Mouse (Mus musculus) left cerebral cortex, adult 9 months (tissue): ENCODE results near the gene Uqcc1.
"Not testable (repeated sequence)": the region's sequence is repeated elsewhere in the genome, so short reads cannot be mapped to it uniquely, and the experiment has no call there.

Experiments used
- DNase-seq, 2 experiments: peaks; one replicate each; pipeline ENCODE4 v3.0.0; 2022; ENCODE audit warnings: low spot score in 2 of 2

Gene Uqcc1

DNA sequence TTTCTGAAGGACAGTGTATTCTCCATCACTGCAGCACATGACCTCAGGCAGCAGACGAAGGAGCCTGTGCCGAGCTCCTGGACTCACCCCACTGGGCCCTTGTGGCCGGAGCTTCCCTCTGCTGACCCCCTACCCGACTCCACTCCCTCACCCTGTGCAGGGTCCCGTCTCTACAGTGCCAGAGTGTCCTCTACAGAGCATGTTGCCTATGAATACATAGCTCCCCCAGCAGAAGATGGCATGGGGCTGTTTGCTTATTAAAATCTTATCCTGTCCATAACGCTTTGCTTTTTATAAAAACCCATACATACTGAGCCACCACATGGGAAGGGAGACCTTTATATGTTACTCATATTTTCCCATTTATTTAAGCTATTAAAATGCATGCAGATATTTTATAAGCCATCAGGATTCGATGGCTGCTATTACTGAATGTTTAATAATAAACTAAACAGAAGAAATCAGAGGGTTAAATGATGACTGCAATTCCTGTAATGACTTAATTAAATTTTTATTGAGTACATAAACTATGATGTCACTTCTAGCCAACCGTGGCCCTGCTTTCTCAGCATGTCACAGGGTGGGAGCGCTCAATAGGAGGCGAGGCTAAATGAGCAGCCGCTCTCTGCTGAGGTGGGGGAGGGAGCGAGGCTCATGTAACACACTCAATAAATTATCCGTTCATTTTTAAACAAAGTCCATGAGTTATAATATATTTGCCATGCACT is 67.4 kb downstream of the Uqcc1 start:
- DNase-seq = peak in 1 of 2 experiments; percentile 8

DNA sequence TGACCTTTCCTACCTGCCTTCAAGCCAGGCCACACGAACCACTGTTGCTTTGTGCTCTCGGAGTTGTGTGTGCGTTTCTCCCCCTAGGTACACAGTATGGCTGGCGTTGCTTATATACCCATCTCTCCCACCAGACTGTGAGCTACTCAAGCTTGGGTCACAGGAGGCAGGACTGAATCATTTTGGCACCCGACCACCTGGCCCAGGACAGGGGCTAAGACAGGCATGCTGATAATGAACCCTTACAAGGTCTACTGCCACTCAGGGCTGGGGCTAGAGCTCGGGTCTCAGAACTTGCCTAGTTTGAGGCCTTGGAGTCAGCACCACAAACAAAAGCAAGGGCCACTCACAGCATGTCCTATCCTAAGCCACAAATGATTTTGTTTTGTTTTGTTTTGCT is 68.5 kb downstream of the Uqcc1 start:
- no peak for DNase-seq

DNA sequence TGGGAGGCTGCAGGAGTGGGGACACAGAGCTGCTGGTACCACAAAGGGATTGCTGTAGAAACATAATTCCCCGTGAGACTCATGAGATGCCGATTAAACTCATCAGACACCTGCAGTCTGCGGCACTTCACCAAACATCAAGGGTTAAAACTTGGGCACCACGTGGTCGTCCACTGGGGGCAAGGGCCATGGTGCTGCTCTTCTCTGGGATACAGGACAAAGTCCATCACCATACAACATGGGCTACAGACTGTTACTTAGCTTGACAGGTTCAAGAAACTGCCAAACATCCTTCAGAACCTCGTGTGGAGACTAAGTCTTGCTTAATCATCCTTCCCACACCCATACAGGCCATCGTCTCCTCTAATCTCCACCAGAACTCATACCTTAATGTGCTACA is 70.0 kb downstream of the Uqcc1 start:
- DNase-seq = no peak

DNA sequence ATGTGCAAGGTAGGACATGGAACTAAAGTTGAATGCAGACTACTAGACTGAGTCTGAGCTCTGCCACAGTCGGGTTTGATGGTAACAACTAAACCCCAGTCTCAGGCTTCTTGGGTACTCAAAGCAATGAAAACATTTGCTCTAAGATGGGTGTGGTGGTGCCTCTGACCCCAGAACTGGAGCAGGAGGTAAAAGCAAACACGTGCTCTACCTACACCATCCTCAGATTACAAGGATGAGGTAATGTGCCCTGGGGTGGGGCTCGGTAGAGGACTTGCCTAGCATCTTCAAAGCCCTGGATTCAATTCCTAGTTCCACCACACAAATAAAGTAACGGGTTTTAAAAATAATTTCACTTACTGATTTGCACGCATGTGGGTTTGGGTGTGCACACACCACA is 77.6 kb downstream of the Uqcc1 start:
- DNase-seq = no peak

DNA sequence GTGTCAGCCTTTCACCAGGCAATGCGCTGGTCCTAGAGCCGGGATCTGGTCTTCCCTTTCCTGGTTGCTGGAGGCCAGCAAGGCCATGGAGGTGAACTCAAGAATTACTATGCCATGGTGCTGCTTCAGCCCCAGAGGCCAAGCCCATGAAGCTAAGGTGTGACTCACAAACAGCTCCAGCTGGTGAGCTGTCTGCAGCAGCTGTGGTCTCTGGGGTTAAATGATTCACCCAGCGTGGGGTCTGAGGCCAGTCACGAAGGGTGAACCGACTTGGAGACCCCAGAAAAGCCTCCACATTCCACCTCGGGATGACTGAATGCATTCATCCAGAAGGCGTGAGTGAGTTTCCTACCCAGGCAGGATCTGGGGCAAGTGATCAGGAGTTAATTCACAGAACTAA is 80.0 kb downstream of the Uqcc1 start:
- DNase-seq = no peak

DNA sequence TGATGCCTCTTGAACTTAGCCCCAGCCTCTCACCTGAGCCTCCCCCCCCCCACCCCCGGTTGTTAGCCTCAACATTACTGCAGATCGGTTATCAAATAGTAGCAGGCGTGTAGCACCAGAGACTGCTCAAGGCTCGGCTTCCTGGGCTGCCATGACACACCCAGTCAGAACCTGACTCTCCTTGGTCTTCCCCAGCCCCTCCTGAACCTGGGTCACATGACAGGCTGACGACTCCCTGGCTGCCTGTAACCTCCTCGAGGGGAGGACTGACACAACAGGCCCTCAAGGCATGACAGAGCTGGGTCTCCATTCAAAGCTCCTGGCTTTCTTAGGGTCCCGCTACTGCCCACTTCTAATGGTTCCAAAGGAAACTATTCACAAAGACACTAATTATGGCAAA is 80.6 kb downstream of the Uqcc1 start:
- DNase-seq = no peak

DNA sequence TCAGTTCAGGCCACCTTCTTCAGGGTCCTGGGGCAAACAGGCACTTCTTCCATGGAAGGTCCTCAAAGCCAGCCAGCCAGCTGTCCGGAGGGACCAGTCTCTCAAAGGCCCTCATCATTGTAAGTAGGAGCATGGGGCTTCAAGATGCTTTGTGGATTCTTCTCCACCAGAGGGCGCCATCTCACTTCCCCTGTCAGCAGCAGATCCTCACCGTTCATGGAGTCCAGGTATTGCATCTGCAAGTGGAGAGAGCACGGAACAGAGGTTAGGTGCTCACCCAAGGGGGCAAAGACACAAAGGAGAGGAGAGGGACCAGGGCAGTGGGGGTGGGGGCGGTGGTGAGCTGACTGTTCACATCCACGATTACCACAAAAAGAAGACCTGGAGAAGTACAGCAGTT is 81.8 kb downstream of the Uqcc1 start:
- peak in 1 of 2 experiments; percentile 88 for DNase-seq

DNA sequence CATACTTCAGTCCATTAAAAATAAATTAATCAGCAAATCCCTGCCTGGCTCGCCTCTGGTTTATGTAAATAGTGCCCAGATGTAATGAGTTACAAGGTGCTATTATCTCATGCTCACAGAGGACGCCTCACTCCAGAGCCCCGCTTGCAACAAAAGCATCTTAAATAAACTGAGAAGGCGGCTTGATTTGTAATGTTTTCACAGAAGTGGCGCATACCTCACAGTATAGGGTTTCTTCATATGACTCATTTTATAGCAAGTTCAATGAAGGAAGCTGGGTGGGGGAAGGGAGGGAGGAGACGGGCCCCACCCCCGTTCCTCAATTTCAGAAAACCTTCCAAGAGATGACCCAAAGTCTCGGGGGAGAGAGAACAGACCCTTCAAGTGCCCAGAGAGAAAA is 83.2 kb downstream of the Uqcc1 start:
- DNase-seq = no peak

DNA sequence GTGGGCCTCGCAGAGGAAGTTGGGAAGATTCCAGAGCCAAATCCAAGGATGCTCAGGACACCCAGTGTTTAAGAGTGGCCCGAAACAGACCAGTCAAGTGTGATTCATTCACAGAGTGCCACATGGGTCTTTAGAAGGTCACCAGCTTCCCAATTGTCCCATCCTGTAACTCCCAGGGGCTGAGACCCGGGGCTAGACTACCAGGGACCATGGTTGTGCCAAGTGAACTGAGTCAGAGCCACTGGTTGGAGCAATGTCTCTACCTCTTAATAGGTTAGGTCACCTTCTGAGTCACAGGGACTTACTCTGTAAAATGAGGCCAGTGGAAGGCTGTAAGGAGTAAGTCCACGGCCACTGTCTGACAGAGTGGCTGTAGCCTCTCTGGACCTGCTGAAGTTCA is 91.1 kb downstream of the Uqcc1 start:
- DNase-seq = no peak

DNA sequence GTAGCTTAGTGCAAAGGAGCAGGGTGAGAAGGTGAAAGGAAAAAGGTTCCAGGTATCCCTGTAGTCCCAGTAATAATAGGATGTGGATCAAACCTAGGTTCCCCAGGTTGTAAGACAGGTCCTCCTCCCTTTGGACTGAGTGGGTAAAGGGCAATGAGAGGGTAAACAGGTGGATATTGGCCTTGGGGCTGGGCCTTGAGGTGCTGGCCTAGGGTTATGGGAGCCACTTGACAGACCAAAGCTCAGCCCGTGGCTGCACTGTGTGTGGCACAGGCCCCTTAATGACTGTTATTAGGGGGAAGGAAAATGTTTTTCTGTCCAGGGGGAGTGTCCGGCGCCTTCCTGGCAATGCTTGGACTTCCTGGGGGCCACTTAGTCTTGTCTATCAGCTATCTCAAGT is 92.1 kb downstream of the Uqcc1 start:
- DNase-seq = no peak

DNA sequence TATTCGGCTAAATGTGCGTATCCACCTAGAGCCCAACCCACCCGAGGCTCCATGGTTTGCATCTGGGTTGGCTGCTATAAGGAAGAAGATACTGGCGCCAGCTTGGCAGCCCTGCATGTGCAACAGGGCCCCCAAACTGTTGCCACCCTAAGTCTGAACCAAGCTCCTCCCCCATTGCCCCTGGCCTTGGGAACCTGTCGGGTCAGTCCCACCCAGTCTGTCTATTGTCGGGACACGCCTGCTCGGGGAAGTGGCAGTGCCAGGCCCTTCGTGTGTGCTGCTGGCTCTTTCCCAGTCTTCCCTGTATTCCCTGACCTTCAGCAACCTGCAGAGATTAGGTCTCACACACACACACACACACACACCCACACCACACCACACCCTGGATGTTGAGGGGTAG is 95.4 kb downstream of the Uqcc1 start, which contains the start of gene Fam83c:
Fam83c (minus strand) TSS at position 123 of the 400 bp plus-strand sequence.
- no peak for DNase-seq

DNA sequence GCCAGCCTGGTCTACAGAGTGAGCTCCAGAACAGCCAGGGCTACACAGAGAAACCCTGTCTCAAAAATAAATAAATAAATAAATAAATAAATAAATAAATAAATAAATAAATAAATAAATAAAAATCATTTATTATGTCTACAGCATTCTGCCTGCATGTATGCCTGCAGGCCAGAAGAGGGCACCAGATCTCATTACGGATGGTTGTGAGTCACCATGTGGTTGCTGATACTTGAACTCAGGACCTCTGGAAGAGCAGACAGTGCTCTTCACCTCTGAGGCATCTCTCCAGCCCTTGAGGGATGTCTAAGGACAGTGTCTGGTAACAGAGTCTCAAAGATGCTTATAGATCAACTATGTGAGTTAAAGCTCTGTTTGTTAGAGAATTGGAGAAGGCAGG is 98.0 kb downstream of the Uqcc1 start:
- DNase-seq = not testable (repeated sequence)

DNA sequence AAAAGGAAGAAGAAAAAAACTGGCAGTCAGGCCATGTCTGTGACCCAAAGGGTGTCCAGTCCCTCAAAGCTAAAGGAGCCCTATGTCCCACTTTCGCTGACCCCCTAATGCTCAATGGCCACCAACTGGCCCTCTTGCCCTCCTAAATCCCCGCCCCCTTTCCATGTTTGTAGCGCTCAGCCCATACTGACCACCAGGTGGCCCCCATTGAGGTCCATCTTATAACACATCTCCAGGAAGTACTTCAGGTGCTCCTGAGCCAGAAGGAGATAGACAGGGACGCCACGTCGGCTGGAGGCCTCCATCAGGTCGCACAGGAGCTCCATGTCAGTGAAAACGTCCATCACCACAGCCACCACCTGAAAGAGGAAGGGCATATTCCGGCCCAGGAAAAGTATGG is 98.8 kb downstream of the Uqcc1 start:
- DNase-seq = no peak

DNA sequence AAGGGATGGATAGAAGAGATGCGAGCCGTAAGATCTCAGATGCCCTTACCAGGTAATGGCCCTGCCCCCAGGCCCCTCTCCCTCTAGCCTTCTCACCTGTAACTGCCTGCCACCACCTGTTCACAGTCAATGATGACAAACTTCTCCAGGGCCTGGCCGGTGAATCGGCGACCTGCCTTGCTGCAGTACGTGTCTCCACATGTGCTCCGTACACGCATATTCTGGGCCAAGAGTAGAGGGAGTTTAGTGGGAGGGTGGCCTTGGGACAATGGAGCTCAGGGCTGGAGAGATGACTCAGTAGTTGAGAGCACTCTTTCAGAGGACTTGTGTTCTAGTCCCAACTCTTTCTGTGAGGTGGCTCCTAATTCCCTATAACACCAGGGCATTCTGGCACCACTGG is 99.3 kb downstream of the Uqcc1 start:
- DNase-seq = no peak

DNA sequence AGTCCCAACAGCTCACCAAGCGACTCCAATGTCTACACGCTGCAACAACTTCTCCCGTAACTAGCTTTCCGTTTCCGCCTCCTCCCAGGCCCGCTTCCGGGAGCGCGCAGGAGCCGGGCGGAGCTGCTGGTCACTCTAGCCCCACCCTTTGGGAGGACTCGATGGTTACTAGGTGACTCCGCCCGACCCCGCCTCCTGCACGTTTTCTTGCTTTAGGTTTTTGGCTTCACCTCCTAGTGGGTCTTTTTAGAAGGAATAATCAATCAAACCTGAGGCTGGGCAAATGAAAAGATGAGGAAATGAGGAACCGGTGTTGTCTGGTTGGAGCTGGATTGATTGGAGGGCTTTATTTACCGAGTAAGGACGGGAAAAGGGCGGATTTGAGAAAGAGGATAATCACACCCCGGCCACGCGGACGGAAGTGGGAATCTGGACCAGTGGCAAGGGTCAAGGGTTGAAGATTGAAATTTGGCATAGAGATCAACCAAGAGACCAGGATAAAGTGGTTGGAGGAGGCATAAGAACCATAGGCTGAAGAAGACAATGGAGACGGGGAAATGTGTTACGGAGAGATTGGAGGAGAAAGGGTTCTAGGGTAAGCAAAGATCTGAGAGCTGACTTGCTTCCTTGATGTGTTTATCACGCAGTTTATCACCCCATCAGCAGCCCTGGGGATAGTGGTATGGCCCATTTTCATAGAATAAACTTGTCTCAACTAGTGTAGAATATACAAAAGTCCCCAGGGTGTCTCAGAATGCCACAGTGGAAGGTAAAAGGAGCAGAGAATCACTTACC is 103.3 kb downstream of the Uqcc1 start, which contains the start of gene Eif6:
Eif6 (minus strand) TSS at position 296 of the 795 bp plus-strand sequence.
- peak in 1 of 2 experiments; percentile 80 for DNase-seq

DNA sequence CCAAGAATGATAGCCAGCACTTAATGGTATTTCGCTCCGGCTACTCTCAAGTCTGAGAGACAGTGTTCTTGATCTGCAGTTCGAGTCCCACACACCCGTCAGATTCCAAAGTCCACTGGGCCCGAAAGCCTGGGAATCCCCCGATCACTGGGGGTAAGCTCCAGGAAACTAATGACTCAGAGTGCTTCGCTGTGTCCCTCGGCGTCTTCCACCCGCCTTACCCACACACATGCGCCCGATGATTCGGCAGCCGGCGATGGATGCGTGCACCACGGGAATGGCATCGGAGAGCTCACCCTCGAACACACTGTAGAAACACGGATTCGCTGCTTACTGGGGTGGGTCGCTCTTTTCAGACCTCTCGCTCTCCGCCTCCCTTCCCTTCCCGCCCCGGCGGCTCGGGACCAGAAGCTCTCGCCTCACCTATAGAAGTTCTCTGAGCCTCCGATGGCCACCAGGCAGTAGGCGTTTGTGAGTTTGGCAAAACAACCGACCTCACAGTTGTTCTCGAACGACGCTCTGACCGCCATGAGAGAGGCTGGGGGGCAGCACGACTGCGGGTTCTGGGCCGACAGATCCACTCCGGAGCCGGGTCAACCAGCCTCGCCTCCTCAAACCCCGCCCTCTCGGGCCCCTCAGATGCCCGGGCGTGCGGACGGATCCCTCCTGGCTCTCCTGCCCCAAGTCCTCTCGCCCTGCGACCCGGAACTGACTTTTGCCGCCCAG is 104.0 kb downstream of the Uqcc1 start:
- DNase-seq = no peak

DNA sequence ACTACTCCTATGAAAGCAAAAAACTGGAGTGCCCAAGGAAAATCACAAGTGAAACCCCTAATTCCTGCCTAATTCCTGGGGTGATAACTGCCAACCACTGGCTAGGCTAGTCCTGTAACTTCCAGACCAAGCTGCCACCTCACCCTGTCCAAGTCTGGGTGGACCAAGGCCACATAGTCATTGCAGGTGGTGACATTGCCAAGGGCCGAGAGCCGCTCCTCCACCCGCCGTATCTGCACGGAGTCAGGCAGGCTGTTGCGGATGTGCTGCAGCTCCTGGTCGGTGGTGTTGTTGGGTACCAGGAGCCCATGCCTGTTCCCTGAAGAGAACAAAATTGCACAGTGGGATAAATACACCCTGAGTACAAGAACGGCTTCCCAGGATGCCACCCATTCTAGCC is 106.4 kb downstream of the Uqcc1 start:
- no peak for DNase-seq

DNA sequence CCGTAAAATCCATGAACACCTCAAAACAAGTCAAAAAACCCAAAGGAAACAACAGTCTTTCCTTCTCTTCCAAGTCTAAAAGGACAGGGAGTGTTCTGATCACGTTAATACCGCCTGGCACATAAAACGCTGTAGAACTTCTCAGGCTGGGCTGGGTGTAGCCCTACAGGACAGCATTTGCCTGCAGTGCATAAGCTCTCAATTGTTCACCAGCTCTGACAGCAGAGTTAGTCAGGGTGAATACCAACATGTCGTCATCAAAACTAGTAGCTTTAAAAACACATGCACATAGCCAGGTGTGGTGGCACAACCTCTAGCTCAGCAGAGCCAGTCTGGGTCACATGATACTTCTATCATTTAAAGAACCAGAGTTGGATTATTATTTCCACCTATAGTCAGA is 109.3 kb downstream of the Uqcc1 start:
- DNase-seq = no peak

DNA sequence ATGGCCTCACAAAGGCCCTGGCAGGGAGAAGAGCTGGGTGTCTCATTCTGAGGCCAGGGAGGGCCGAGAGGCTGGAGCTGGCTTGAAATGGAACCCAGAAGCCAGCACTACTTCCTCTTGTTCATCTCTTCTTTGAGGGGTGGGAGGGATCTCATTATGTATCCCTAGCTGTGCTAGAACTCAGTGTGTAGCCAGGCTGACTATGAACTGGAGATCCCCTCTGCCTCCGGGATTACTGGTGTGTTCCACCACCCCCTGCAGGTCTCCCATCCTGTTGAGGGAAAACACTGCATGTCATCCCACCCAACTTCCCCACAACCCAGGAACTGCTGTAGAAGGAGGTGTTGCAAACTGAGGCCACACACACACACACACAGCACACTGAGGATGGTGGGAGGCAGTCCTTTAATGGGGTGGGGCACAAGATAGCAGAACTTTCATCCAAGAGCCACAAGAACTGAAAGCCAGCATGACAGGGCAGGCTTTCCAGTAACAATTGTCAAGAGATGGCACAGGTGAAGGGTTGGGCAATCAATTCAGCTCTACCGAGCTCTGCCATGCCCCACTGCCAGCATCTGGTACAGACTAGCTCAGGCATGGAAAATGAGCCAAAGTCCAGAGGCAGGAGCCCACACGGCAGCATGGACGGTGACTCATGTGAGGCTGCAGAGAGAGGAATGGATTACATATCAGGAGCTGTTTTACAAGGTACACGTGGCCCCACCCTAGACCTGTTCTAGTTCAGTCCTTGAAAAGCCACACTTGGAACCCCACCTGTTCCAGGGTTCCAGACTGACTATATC is 110.5 kb downstream of the Uqcc1 start:
- no peak for DNase-seq

DNA sequence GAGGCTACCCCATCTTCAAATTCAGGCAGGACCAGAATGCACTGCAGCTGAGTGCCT is 110.9 kb downstream of the Uqcc1 start, which contains the start of gene BC029722:
BC029722 (minus strand) TSS at position 35 of the 57 bp plus-strand sequence.
- no peak for DNase-seq

DNA sequence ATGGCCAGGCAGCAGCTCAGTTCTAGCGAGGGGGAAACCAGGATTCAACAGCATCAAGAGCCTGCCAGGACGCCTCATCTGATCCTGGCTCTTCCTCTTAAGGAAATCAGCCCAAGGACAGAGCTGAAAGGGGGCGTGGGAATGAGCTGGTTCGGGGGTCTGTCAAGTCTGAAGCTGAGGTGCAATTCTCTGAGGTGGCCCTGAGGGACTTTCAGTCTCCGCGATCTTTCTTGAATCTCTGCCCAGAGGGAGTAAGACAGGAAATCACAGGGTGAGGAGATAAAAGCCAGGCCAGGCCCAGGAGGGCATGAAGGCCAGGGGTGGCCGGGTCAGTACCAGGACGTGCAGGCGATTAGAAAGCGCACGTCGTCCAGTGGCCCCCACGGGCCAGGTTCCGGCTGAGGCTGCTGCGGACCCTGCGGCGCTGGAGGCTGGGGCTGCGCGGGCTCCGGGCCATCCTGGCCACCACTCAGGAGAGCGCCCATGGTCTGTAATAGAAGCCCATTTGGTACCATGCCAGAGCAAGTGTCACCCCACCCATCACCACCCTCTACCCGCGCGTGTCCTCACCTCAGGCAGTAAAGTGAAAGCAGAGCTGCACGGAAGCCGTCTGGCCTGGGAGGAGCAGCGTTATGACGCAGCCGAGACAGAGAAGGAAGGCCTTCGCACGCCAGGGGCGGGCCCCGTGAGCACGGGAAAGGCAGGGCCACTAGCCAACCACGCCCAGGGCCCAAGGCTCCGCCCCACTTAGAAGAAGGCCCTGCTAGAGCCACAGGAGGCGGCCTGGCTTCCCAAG is 111.3 kb downstream of the Uqcc1 start:
- DNase-seq = peak; percentile 88 to 96
